21 mouse cellular contexts compared by ENCODE assay signal in the genomic region with DNA sequence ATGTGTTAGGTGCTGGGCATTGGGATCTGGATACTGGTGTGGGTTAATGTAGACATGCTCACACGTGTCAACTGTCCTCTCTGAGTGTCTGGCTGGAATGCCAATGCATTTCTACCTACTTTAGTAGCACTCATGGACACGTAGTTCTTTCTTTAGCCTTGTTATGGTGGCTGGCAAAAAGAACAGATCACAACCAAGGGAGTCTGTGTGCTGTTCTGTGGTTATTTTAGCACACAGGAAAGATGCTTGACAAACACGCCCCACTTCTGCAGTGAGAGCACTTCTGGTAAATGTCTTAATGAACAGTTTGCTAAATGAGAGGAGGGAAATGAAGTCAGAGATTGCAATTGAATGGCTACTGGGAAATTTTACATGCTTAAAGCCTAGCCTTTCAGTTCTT.
"Had no signal": no experiment of that assay in that cellular context is flagged by ENCODE, and none has a peak within 500 bp of the region (broad histone marks: within the 10 kb centered on the region; RNA-seq: fewer than 3 reads in every experiment).

No protein-coding gene starts in this region.

- H3K9me3 ChIP-seq: heart, embryonic 12.5 days; hindbrain, embryonic 10.5 days; hindbrain, embryonic 12.5 days; intestine, embryonic 15.5 days; limb, embryonic 10.5 days; limb, embryonic 12.5 days; liver, embryonic 13.5 days; liver, embryonic 15.5 days had no signal

- H3K36me3 ChIP-seq: heart, embryonic 12.5 days; hindbrain, embryonic 10.5 days; hindbrain, embryonic 12.5 days; intestine, embryonic 15.5 days; limb, embryonic 10.5 days; limb, embryonic 12.5 days; liver, embryonic 13.5 days; liver, embryonic 15.5 days had no signal

- H3K4me1 ChIP-seq: heart, embryonic 12.5 days; hindbrain, embryonic 10.5 days; hindbrain, embryonic 12.5 days; intestine, embryonic 15.5 days; limb, embryonic 10.5 days; limb, embryonic 12.5 days; liver, embryonic 13.5 days; liver, embryonic 15.5 days had no signal

- H3K4me3 ChIP-seq: heart, embryonic 12.5 days; hindbrain, embryonic 10.5 days; hindbrain, embryonic 12.5 days; intestine, embryonic 15.5 days; layer of hippocampus, adult 2 months; limb, embryonic 10.5 days; limb, embryonic 12.5 days; liver, embryonic 13.5 days; liver, embryonic 15.5 days had no signal

- DNase-seq: gastrocnemius, postnatal 14 days; gastrocnemius, postnatal 36 days; heart, adult 18-20 months; heart, postnatal 10 days; heart, postnatal 4 days; kidney, adult 18-20 months; kidney, adult 8-10 months; kidney, postnatal 10 days; kidney, postnatal 25 days; kidney, postnatal 4 days; liver; liver, embryonic 13.5 days had no signal

- H3K27ac ChIP-seq: hindbrain, embryonic 10.5 days; hindbrain, embryonic 12.5 days; hindbrain, embryonic 14.5 days; intestine, embryonic 15.5 days; layer of hippocampus, adult 2 months; limb, embryonic 10.5 days; limb, embryonic 12.5 days; liver, embryonic 13.5 days; liver, embryonic 15.5 days had no signal

- H3K27me3 ChIP-seq: heart, embryonic 12.5 days; hindbrain, embryonic 12.5 days; intestine, embryonic 15.5 days; limb, embryonic 12.5 days; liver, embryonic 13.5 days; liver, embryonic 15.5 days had no signal
